Mouse (Mus musculus) B cell, adult 62 days (primary cell): ENCODE results near the gene 4930556J24Rik. TPM values are rescaled to one million over a fixed set of nuclear protein-coding genes. Genes with fewer than 3 reads are reported as not detected.

Experiments used
- total RNA-seq: library from RNA; stranded (reverse); gene quantifications from 4 replicates; pipeline ENCODE4 v1.2.4, GENCODE M21; 2023

4930556J24Rik gene
- total RNA-seq: not detected in 4 replicates

DNA sequence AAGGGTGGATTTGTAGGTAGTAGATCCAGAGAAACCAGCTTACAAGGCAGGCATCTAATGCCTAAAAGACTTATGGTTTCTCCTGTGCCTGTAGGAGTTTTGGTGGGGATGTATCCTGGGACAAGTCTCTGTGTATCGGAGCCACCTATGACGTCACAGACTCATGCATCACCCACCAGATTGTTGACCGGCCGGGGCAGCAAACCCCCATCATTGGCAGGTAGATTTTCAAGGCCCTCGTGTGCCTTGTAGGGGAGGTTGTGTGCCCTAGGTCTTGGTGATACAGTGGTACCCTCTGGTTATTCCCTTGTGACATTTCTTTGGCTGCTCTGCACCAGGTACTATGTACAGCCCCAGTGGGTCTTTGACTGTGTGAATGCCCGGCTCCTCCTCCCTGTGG is at the start of gene 4930556J24Rik:
4930556J24Rik (minus strand) TSS at position 101 of the 400 bp plus-strand sequence.

DNA sequence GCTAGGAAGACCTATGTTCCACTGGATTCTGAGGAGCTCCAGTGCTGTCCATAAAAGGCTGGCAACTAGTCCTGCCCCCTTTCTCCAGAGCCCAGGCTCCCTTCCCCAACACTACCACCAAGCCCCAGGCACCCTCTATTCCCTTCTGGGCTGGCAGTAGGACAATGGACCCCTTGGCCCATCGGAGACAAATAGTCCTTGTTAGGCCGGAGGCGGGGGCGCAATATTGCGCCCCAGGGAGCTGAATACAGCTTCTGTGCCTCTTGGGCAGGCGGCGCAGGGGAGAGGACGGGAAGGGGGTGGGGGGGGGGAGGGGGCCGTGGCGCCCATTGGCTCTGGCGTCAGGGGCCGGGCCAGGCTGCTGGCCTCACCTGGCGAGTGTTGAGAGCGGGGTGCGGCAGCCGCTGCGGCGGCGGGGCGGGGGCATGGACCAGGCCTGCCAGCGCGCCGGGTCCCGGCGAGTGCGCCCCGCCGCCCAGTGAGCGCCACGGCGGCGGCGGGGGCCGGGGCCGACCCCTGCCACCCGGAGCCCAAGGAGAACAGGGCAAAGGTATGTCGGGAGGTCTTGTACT is 6.8 kb upstream of the 4930556J24Rik start, which contains the start of gene Gal3st1:
Gal3st1 (plus strand) TSS at position 346 of the 572 bp plus-strand sequence.

GRCm38 (mm10) chr11:3963610-3964415 is 12.8 kb downstream of the 4930556J24Rik start, which contains the start of gene Pes1:
Gene Pes1, plus strand, starts transcription at chr11:3963975.

GRCm38 (mm10) chr11:3931511-3932211 is 44.9 kb downstream of the 4930556J24Rik start, which contains the start of gene Tcn2:
Gene Tcn2, minus strand, starts transcription at chr11:3932159.

DNA sequence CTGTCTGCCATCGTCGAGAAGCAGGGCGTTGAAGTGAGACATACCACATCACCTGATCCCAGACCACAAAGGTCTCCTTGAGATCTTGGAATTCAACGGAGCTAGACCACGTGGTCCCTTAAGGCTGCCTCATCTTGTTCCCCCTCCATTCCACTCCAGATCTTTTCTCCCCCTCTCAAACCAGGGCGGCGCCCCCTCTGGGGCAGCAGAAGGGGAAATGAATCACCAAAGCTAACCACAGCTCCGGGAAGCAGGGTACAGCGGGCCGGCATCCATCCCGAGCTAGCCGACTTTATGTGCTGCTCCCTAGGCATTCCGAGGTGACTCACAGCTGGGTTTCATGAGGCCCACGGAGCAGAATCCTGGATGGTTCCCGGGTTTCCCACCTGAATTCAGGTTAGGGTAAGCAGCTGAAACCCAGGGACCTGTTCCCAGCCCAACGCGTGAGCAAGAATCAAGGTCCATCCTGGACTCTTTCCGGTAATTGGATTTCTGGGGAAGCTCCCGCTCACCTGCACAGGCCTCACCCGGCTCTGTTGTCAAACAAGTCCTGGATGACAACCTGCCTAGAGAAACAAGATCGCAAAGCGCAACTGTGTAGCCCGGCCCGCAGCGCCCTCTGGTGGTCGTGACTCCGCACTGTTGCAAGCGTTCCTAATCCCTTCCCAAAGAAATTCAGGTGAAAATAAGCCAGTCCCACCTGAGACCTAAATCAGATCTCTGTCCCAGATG is 62.3 kb downstream of the 4930556J24Rik start, which contains the start of gene Slc35e4:
Slc35e4 (minus strand) TSS at position 556 of the 732 bp plus-strand sequence.

GRCm38 (mm10) chr11:3894406-3895281 is 81.9 kb downstream of the 4930556J24Rik start, which contains the start of the genes 4921536K21Rik and Dusp18:
Gene 4921536K21Rik, minus strand, starts transcription at chr11:3895098.
Gene Dusp18, plus strand, starts transcription at chr11:3895240.

Other genes with a start within 250 kb of the 4930556J24Rik start
- gene Osbp2, start 112.9 kb downstream of the 4930556J24Rik start, total RNA-seq: 0.17 to 0.19 TPM (median 0.18 TPM) in 3 of 4 replicates, not detected in the other
- gene 4921536K21Rik, start 81.7 kb downstream of the 4930556J24Rik start, total RNA-seq: 0.88 to 1.8 TPM (median 1.5 TPM) in 4 replicates
- gene Dusp18, start 81.5 kb downstream of the 4930556J24Rik start, total RNA-seq: 22.7 to 28.9 TPM (median 24.5 TPM) in 4 replicates
- gene Slc35e4, start 62.1 kb downstream of the 4930556J24Rik start, total RNA-seq: 6.8 to 10.0 TPM (median 8.6 TPM) in 4 replicates
- 21.4 to 26.4 TPM (median 24.0 TPM) in 4 replicates for gene Tcn2, start 44.6 kb downstream of the 4930556J24Rik start, total RNA-seq
- gene Pes1, start 12.8 kb downstream of the 4930556J24Rik start, total RNA-seq: 91.1 to 104 TPM (median 96.9 TPM) in 4 replicates
- not detected in 4 replicates for gene Gal3st1, start 6.9 kb upstream of the 4930556J24Rik start, total RNA-seq
- not detected in 4 replicates for gene Sec14l4, start 54.7 kb upstream of the 4930556J24Rik start, total RNA-seq
- gene Sec14l3, start 88.1 kb upstream of the 4930556J24Rik start, total RNA-seq: not detected in 4 replicates
- 1.1 to 1.9 TPM (median 1.4 TPM) in 4 replicates for gene Mtfp1, start 118.7 kb upstream of the 4930556J24Rik start, total RNA-seq
- gene Sec14l2, start 146.6 kb upstream of the 4930556J24Rik start, total RNA-seq: 0.27 to 0.91 TPM in 2 of 4 replicates, not detected in the others
- 29.9 to 37.7 TPM (median 30.9 TPM) in 4 replicates for gene Rnf215, start 158.4 kb upstream of the 4930556J24Rik start, total RNA-seq
- gene Ccdc157, start 183.5 kb upstream of the 4930556J24Rik start, total RNA-seq: 7.9 to 13.5 TPM (median 11.2 TPM) in 4 replicates
- 54.7 to 70.8 TPM (median 61.7 TPM) in 4 replicates for gene Sf3a1, start 183.6 kb upstream of the 4930556J24Rik start, total RNA-seq
- gene Tbc1d10a, start 210.0 kb upstream of the 4930556J24Rik start, total RNA-seq: 46.9 to 54.4 TPM (median 50.3 TPM) in 4 replicates
- gene Castor1, start 241.4 kb upstream of the 4930556J24Rik start, total RNA-seq: 3.3 to 4.9 TPM (median 4.1 TPM) in 4 replicates